Mouse (Mus musculus) frontal cortex, postnatal 14 days (tissue): ENCODE results near the gene Tmem217.

Source experiments
- DNase-seq, 2 experiments: peaks; one replicate each; pipeline ENCODE4 v3.0.0; 2022; ENCODE audit warnings: low spot score in 2 of 2

Gene Tmem217

GRCm38 (mm10) chr17:29552162-29552732, at the start of gene Tmem217:
TSS of gene Tmem217 (minus strand) at chr17:29552385.
- no peak for DNase-seq

- no peak for DNase-seq
Measured at GRCm38 (mm10) chr17:29601391-29601790, 49.2 kb upstream of the Tmem217 start.

GRCm38 (mm10) chr17:29599537-29599936, 47.4 kb upstream of the Tmem217 start:
- no peak for DNase-seq

- no peak for DNase-seq
Measured at GRCm38 (mm10) chr17:29599051-29599450, 46.9 kb upstream of the Tmem217 start.

GRCm38 (mm10) chr17:29596771-29597132, 44.6 kb upstream of the Tmem217 start:
- DNase-seq: no peak

- DNase-seq: no peak
Measured at GRCm38 (mm10) chr17:29595891-29596770, 43.9 kb upstream of the Tmem217 start.

- DNase-seq: no peak
Measured at GRCm38 (mm10) chr17:29589221-29589898, 37.2 kb upstream of the Tmem217 start.

- no peak for DNase-seq
Measured at GRCm38 (mm10) chr17:29586921-29587320, 34.7 kb upstream of the Tmem217 start.

GRCm38 (mm10) chr17:29585446-29585845, 33.3 kb upstream of the Tmem217 start:
- DNase-seq: no peak

GRCm38 (mm10) chr17:29584737-29585136, 32.6 kb upstream of the Tmem217 start:
- DNase-seq: no peak

- DNase-seq: no peak
Measured at GRCm38 (mm10) chr17:29584306-29584705, 32.1 kb upstream of the Tmem217 start.

GRCm38 (mm10) chr17:29583569-29583968, 31.4 kb upstream of the Tmem217 start:
- no peak for DNase-seq

- no peak for DNase-seq
Measured at GRCm38 (mm10) chr17:29579579-29580126, 27.5 kb upstream of the Tmem217 start.

GRCm38 (mm10) chr17:29569831-29570230, 17.6 kb upstream of the Tmem217 start:
- DNase-seq: no peak

- DNase-seq: no peak
Measured at GRCm38 (mm10) chr17:29568435-29568834, 16.2 kb upstream of the Tmem217 start.

- DNase-seq: no peak
Measured at GRCm38 (mm10) chr17:29565521-29565920, 13.3 kb upstream of the Tmem217 start.

GRCm38 (mm10) chr17:29558476-29558875, 6.3 kb upstream of the Tmem217 start:
- no peak for DNase-seq

- DNase-seq: no peak
Measured at GRCm38 (mm10) chr17:29556893-29557292, 4.7 kb upstream of the Tmem217 start.

GRCm38 (mm10) chr17:29556456-29556855, 4.3 kb upstream of the Tmem217 start:
- no peak for DNase-seq

GRCm38 (mm10) chr17:29554176-29554575, 2.0 kb upstream of the Tmem217 start:
- no peak for DNase-seq

- no peak for DNase-seq
Measured at GRCm38 (mm10) chr17:29551019-29551418, 1.2 kb downstream of the Tmem217 start.
